Mouse (Mus musculus) stomach, embryonic 14.5 days (tissue): ENCODE data around the gene Rcbtb2. TPM values are rescaled to one million over a fixed set of nuclear protein-coding genes. Genes with fewer than 3 reads are reported as not detected.

Source experiments
- ATAC-seq: fragments of 200-750 bp; cut with Nextera tagmentation; 2 replicates; pipeline ENCODE4 v1.8.0; 2017; ENCODE audit warnings: low read depth, moderate TSS enrichment; ENCODE audit not compliant: insufficient number of reproducible peaks, insufficient read depth, low FRiP score
- H3K27ac ChIP-seq: fragments of 300-500 bp; sonication (generic); 2 replicates; pipeline ENCODE4 v1.5.1; 2014; ENCODE audit warnings: mild to moderate bottlenecking, low read length, moderate library complexity, mixed read lengths
- H3K27me3 ChIP-seq: fragments of 300-500 bp; sonication (generic); 2 replicates; pipeline ENCODE4 v1.6.1; 2014; ENCODE audit warnings: low read length, control low read depth, mixed read lengths; ENCODE audit not compliant: control insufficient read depth, insufficient read depth
- H3K36me3 ChIP-seq: fragments of 300-500 bp; sonication (generic); 2 replicates; pipeline ENCODE4 v1.6.1; 2014; ENCODE audit warnings: mild to moderate bottlenecking, control low read depth, low read length, moderate library complexity, mixed read lengths; ENCODE audit not compliant: control insufficient read depth, insufficient read depth
- H3K4me1 ChIP-seq: fragments of 300-500 bp; sonication (generic); 2 replicates; pipeline ENCODE4 v1.6.1; 2014; ENCODE audit warnings: low read length, control low read depth, mixed read lengths; ENCODE audit not compliant: control insufficient read depth, insufficient read depth
- H3K4me2 ChIP-seq: fragments of 300-500 bp; sonication (generic); replicated peaks from 2 replicates; pipeline ENCODE4 v1.6.1; 2014; ENCODE audit warnings: low read depth, low read length, control low read depth
- H3K4me3 ChIP-seq: fragments of 300-500 bp; sonication (generic); 2 replicates; pipeline ENCODE4 v1.5.1; 2014; ENCODE audit warnings: low read depth, low read length, control low read depth
- H3K9ac ChIP-seq: fragments of 300-500 bp; sonication (generic); replicated peaks from 2 replicates; pipeline ENCODE4 v1.6.1; 2014; ENCODE audit warnings: low read depth, mild to moderate bottlenecking, control low read depth, low read length, moderate library complexity, mixed read lengths
- H3K9me3 ChIP-seq: fragments of 300-500 bp; sonication (generic); 2 replicates; pipeline ENCODE4 v1.6.1; 2016; ENCODE audit warnings: low read depth, low read length, control low read depth; ENCODE audit not compliant: control insufficient read depth
- WGBS: fragments of 180-500 bp; shearing (Covaris S2); extraction: QIAGEN DNeasy Blood & Tissue Kit; methylation state at CpG from one replicate; pipeline ENCODE4 v1.1.7; 2014; 5-methylcytosine and 5-hydroxymethylcytosine counted together
- microRNA counts: library from miRNA; unstranded; fragments of <30 nt; microRNA quantifications from one replicate; lab custom pipeline; 2016
- microRNA-seq: library from miRNA; unstranded; fragments of <30 nt; microRNA quantifications from one replicate; pipeline ENCODE4, GENCODE M21; 2016
- polyA plus RNA-seq: library from polyadenylated mRNA; unstranded; fragments of >200 nt; fragmentation: Nextera tagmentation; extraction: Ambion mirVana; gene quantifications from 2 replicates; pipeline ENCODE4 v1.2.1, GENCODE M21; 2014

Gene Rcbtb2
- polyA plus RNA-seq, 1 experiment from 2014 or later: 106 TPM

GRCm38 (mm10) chr14:73255426-73255970 lies 132.7 kb downstream of the Rcbtb2 start:
- no peaks in the 10 kb centered on the region for H3K9me3 ChIP-seq
- H3K4me3 ChIP-seq: no peak overlapping the region
- ATAC-seq: no peak
- no peak overlapping the region for H3K9ac ChIP-seq
- no peaks in the 10 kb centered on the region for H3K36me3 ChIP-seq
- no peaks in the 10 kb centered on the region for H3K27me3 ChIP-seq
- no peaks in the 10 kb centered on the region for H3K4me1 ChIP-seq
- H3K4me2 ChIP-seq: no peak overlapping the region
- WGBS: 62% methylated on average over 3 of the region's 3 CpGs
- peak overlapping the region; percentile 73 for H3K27ac ChIP-seq

- 46% methylated on average over 7 of the region's 7 CpGs for WGBS
- no peaks in the 10 kb centered on the region for H3K4me1 ChIP-seq
Observed at GRCm38 (mm10) chr14:73257348-73257747, 134.5 kb downstream of the Rcbtb2 start.

More at GRCm38 (mm10) chr14:73257348-73257747, 134.5 kb downstream of the Rcbtb2 start:
- Histone ChIP-seq H3K9me3 (no peaks in the 10 kb centered on the region), H3K36me3 (no peaks in the 10 kb centered on the region), H3K27me3 (no peaks in the 10 kb centered on the region), H3K4me2 (no peak overlapping the region), H3K4me3 (no peak overlapping the region), H3K27ac (no peak overlapping the region), H3K9ac (no peak overlapping the region)
- no peak for ATAC-seq

MicroRNAs encoded within 50 kb of the gene (microRNA counts, 519-probe panel; counts per million panel counts)
- microRNA mmu-miR-687 (lab: Ali Mortazavi, UCI): not detected

Small RNA genes within 50 kb of the gene (microRNA-seq; reads per million reads assigned to microRNA genes)
- gene Mir687: not detected

Other genes starting within 250 kb of the Rcbtb2 start
- gene Cysltr2, start 73.9 kb upstream of the Rcbtb2 start, polyA plus RNA-seq: 0.30 TPM in 1 of 2 replicates, not detected in the other
- gene Lpar6, start 114.9 kb downstream of the Rcbtb2 start, polyA plus RNA-seq: 15.5 and 16.3 TPM in 2 replicates
- gene Rb1, start 202.8 kb downstream of the Rcbtb2 start, polyA plus RNA-seq: 22.6 and 28.6 TPM in 2 replicates